In genomic region chr2:59431867-59432266, GRCm38 (mm10) we compare ENCODE assay signal across 18 mouse cellular contexts. TPM values are rescaled to one million over a fixed set of nuclear protein-coding genes. Genes with fewer than 3 reads are reported as not detected.
DNase-seq lines count a peak whose midpoint lies in the region; ATAC-seq and TF ChIP-seq lines count a peak whose summit lies in the region.
"Had no signal": no experiment of that assay in that cellular context is flagged by ENCODE, and none has a peak within 500 bp of the region (broad histone marks: within the 10 kb centered on the region; RNA-seq: fewer than 3 reads in every experiment).

No protein-coding gene starts in this region.

- no peak for DNase-seq in gastrocnemius, adult 2 months
- DNase-seq in gastrocnemius, postnatal 14 days: no peak
- DNase-seq in lung, postnatal 0 days (ENCODE audit: low spot score): peak; percentile 33
- DNase-seq in lung, postnatal 14 days: no peak
- peak; percentile 28 to 46 for DNase-seq in heart, postnatal 14 days
- peak; percentile 61 for DNase-seq in stomach, postnatal 0 days (ENCODE audit: low spot score)
- DNase-seq in right cerebral cortex, postnatal 25 days: no peak
- DNase-seq: B cell, adult 2 months; cerebellum, postnatal 14 days; kidney, adult 9 months; liver; midbrain, embryonic 14.5 days; right cerebral cortex, adult 18-20 months; thymus, postnatal 25 days had no signal

- no peaks in the 10 kb centered on the region for H3K27me3 ChIP-seq in lung, postnatal 0 days (replicated peaks; ENCODE audit: insufficient read depth, low read length)
- no peaks in the 10 kb centered on the region for H3K27me3 ChIP-seq in stomach, postnatal 0 days (ENCODE audit: control insufficient read depth, insufficient read depth, low read length)
- no peaks in the 10 kb centered on the region for H3K27me3 ChIP-seq in neural tube, embryonic 15.5 days (replicated peaks)
- H3K27me3 ChIP-seq: hindbrain, embryonic 13.5 days; neural tube, embryonic 13.5 days had no signal

- intact Hi-C loops in gastrocnemius, adult 2 months (cut with DNase I): loop anchor here (10.0 kb wide), 1 partner anchor 957 kb away; the partner anchor contains the start of gene Gm17409
- intact Hi-C loops in gastrocnemius, postnatal 14 days (cut with DNase I; ENCODE audit: low total_unique reads): loop anchor here (10.0 kb wide), 1 partner anchor 727 kb away; no protein-coding TSS in a partner anchor
- intact Hi-C loops in heart, postnatal 14 days (cut with DNase I): loop anchor here (10.0 kb wide), 1 partner anchor 957 kb away; the partner anchor contains the start of gene Gm17409

- ATAC-seq in lung, postnatal 0 days: peak; percentile 53; the same call in 1 of the 2 replicates
- peak; percentile 85 for ATAC-seq in stomach, postnatal 0 days (ENCODE audit: low FRiP score, low TSS enrichment)
- ATAC-seq in neural tube, embryonic 15.5 days (ENCODE audit: low FRiP score): no peak

- WGBS in lung, postnatal 0 days: 52% methylated on average over 7 of the region's 7 CpGs
- WGBS in stomach, postnatal 0 days: 43% methylated on average over 7 of the region's 7 CpGs
- 84% methylated on average over 7 of the region's 7 CpGs for WGBS in neural tube, embryonic 15.5 days

- H3K4me2 ChIP-seq in lung, postnatal 0 days (replicated peaks; ENCODE audit: low read depth, low read length): no peak overlapping the region
- no peak overlapping the region for H3K4me2 ChIP-seq in stomach, postnatal 0 days (replicated peaks; ENCODE audit: low read depth)
- H3K4me2 ChIP-seq in neural tube, embryonic 15.5 days: no peak overlapping the region
- H3K4me2 ChIP-seq: hindbrain, embryonic 13.5 days; neural tube, embryonic 13.5 days had no signal

- H3K36me3 ChIP-seq in lung, postnatal 0 days (ENCODE audit: insufficient read depth, low read length): no peaks in the 10 kb centered on the region
- H3K36me3 ChIP-seq in stomach, postnatal 0 days (ENCODE audit: control insufficient read depth, insufficient read depth, low read length): no peaks in the 10 kb centered on the region
- no peaks in the 10 kb centered on the region for H3K36me3 ChIP-seq in neural tube, embryonic 15.5 days
- H3K36me3 ChIP-seq: G1E; hindbrain, embryonic 13.5 days; neural tube, embryonic 13.5 days had no signal

- no peak overlapping the region for H3K4me3 ChIP-seq in gastrocnemius, adult 2 months
- no peak overlapping the region for H3K4me3 ChIP-seq in lung, postnatal 0 days (ENCODE audit: low read depth, low read length)
- no peak overlapping the region for H3K4me3 ChIP-seq in stomach, postnatal 0 days (ENCODE audit: low read depth, low read length)
- H3K4me3 ChIP-seq in neural tube, embryonic 15.5 days (replicated peaks): no peak overlapping the region
- H3K4me3 ChIP-seq: hindbrain, embryonic 13.5 days; neural tube, embryonic 13.5 days had no signal

- no peak overlapping the region for H3K9ac ChIP-seq in lung, postnatal 0 days (replicated peaks; ENCODE audit: low read depth)
- no peak overlapping the region for H3K9ac ChIP-seq in stomach, postnatal 0 days (ENCODE audit: low read length)
- no peak overlapping the region for H3K9ac ChIP-seq in neural tube, embryonic 15.5 days (replicated peaks)
- H3K9ac ChIP-seq: hindbrain, embryonic 13.5 days; neural tube, embryonic 13.5 days had no signal

- no peaks in the 10 kb centered on the region for H3K4me1 ChIP-seq in lung, postnatal 0 days (ENCODE audit: insufficient read depth, low read depth, low read length)
- H3K4me1 ChIP-seq in stomach, postnatal 0 days (replicated peaks; ENCODE audit: control insufficient read depth, insufficient read depth): no peaks in the 10 kb centered on the region
- 0 out of 2 replicates have a peak, but pooled peaks cover 3% of the 10 kb centered on the region for H3K4me1 ChIP-seq in neural tube, embryonic 15.5 days
- H3K4me1 ChIP-seq: hindbrain, embryonic 13.5 days; neural tube, embryonic 13.5 days had no signal

- peak overlapping the region; percentile 82 for H3K27ac ChIP-seq in gastrocnemius, adult 2 months
- no peak overlapping the region for H3K27ac ChIP-seq in lung, postnatal 0 days (ENCODE audit: low read length)
- H3K27ac ChIP-seq in stomach, postnatal 0 days (replicated peaks): peak overlapping the region; percentile 82
- no peak overlapping the region for H3K27ac ChIP-seq in neural tube, embryonic 15.5 days (replicated peaks)
- H3K27ac ChIP-seq: hindbrain, embryonic 13.5 days; neural tube, embryonic 13.5 days had no signal

- peak; percentile 72 for TF ChIP-seq EP300 in lung, postnatal 0 days (IDR thresholded peaks at IDR 0.05)
- no peak for TF ChIP-seq EP300 in stomach, postnatal 0 days (optimal IDR thresholded peaks at IDR 0.05)

- no peak for TF ChIP-seq CTCF in gastrocnemius, adult 2 months (IDR thresholded peaks at IDR 0.05)
- TF ChIP-seq CTCF in lung, postnatal 0 days (IDR thresholded peaks at IDR 0.05): no peak
- TF ChIP-seq CTCF in stomach, postnatal 0 days (IDR thresholded peaks at IDR 0.05; ENCODE audit: low read depth): no peak

- no peaks in the 10 kb centered on the region for H3K9me3 ChIP-seq in lung, postnatal 0 days (ENCODE audit: low read length)
- no peaks in the 10 kb centered on the region for H3K9me3 ChIP-seq in stomach, postnatal 0 days (ENCODE audit: control insufficient read depth, low read length)
- H3K9me3 ChIP-seq in neural tube, embryonic 15.5 days (replicated peaks): no peaks in the 10 kb centered on the region
- H3K9me3 ChIP-seq: G1E; hindbrain, embryonic 13.5 days; neural tube, embryonic 13.5 days had no signal

RNA-seq across cellular contexts. Expression of gene Dapl1, which starts 52.6 kb away (rescaled TPM):
- total RNA-seq in gastrocnemius, adult 2 months (2021): not detected
- total RNA-seq in gastrocnemius, postnatal 14 days (2021): not detected
- polyA plus RNA-seq in lung, postnatal 0 days (2015; fragmentation: Nextera tagmentation; extraction: Ambion mirVana): 1.8 and 2.3 TPM in 2 replicates
- not detected for total RNA-seq in heart, postnatal 14 days (2021)
- polyA plus RNA-seq in stomach, postnatal 0 days (2015; fragmentation: Nextera tagmentation; extraction: Ambion mirVana): 472 and 547 TPM in 2 replicates
- polyA plus RNA-seq in neural tube, embryonic 15.5 days (2015; fragmentation: Nextera tagmentation; extraction: Ambion mirVana): 0.59 and 1.4 TPM in 2 replicates
- total RNA-seq: G1E had no signal
- polyA plus RNA-seq: G1E; hindbrain, embryonic 13.5 days; neural tube, embryonic 13.5 days had no signal

Comparison
In these comparisons a context has a peak if more than half of its experiments do, and no peak if none do; other contexts are left out.
1. DNase-seq: peak in lung, postnatal 0 days (single experiment), heart, postnatal 14 days (2 of 2) and stomach, postnatal 0 days (single experiment); none in gastrocnemius, adult 2 months (single experiment), gastrocnemius, postnatal 14 days (single experiment), lung, postnatal 14 days (single experiment) and right cerebral cortex, postnatal 25 days (single experiment).
2. H3K27ac ChIP-seq: peak in gastrocnemius, adult 2 months (single experiment) and stomach, postnatal 0 days (single experiment); none in lung, postnatal 0 days (single experiment) and neural tube, embryonic 15.5 days (single experiment).